Mouse (Mus musculus) embryonic facial prominence, embryonic 15.5 days (tissue): Measurements from ENCODE around the gene Lim2. TPM values are rescaled to one million over a fixed set of nuclear protein-coding genes. Genes with fewer than 3 reads are reported as not detected.

ENCODE experiments used
- ATAC-seq: fragments of 200-750 bp; cut with Nextera tagmentation; 2 replicates; pipeline ENCODE4 v1.8.0; 2017; ENCODE audit warnings: low read depth, moderate TSS enrichment; ENCODE audit not compliant: insufficient number of reproducible peaks, low FRiP score, low TSS enrichment
- H3K27ac ChIP-seq: fragments of 300-500 bp; sonication (generic); replicated peaks from 2 replicates; pipeline ENCODE4 v1.5.1; 2015; ENCODE audit warnings: mild to moderate bottlenecking, inconsistent platforms
- H3K27me3 ChIP-seq: fragments of 300-500 bp; sonication (generic); 2 replicates; pipeline ENCODE4 v1.6.1; 2015; ENCODE audit warnings: inconsistent platforms
- H3K36me3 ChIP-seq: fragments of 300-500 bp; sonication (generic); 2 replicates; pipeline ENCODE4 v1.6.1; 2015; ENCODE audit warnings: mild to moderate bottlenecking, inconsistent platforms
- H3K4me1 ChIP-seq: fragments of 300-500 bp; sonication (generic); 2 replicates; pipeline ENCODE4 v1.6.1; 2015; ENCODE audit warnings: inconsistent platforms
- H3K4me2 ChIP-seq: fragments of 300-500 bp; sonication (generic); replicated peaks from 2 replicates; pipeline ENCODE4 v1.6.1; 2015; ENCODE audit warnings: mild to moderate bottlenecking, inconsistent platforms
- H3K4me3 ChIP-seq: fragments of 300-500 bp; sonication (generic); replicated peaks from 2 replicates; pipeline ENCODE4 v1.5.1; 2015; ENCODE audit warnings: mild to moderate bottlenecking, inconsistent platforms
- H3K9ac ChIP-seq: fragments of 300-500 bp; sonication (generic); 2 replicates; pipeline ENCODE4 v1.6.1; 2015; ENCODE audit warnings: inconsistent platforms
- H3K9me3 ChIP-seq: fragments of 300-500 bp; sonication (generic); replicated peaks from 2 replicates; pipeline ENCODE4 v1.6.1; 2016; ENCODE audit warnings: inconsistent platforms
- WGBS: fragments of 180-500 bp; shearing (Covaris S2); methylation state at CpG from one replicate; pipeline ENCODE4 v1.1.7; 2015; 5-methylcytosine and 5-hydroxymethylcytosine counted together
- microRNA-seq: library from miRNA; unstranded; fragments of <30 nt; microRNA quantifications from one replicate; pipeline ENCODE4, GENCODE M21; 2016; ENCODE audit warnings: borderline number of aligned reads
- polyA plus RNA-seq: library from polyadenylated mRNA; unstranded; fragments of >200 nt; fragmentation: Nextera tagmentation; extraction: Ambion mirVana; gene quantifications from 2 replicates; pipeline ENCODE4 v1.2.1, GENCODE M21; 2015

The Lim2 gene
- polyA plus RNA-seq, 1 experiment from 2014 or later: not detected

- H3K27me3 ChIP-seq: 0 out of 2 replicates have a peak, but pooled peaks cover 9% of the 10 kb centered on the region
- ATAC-seq: peak; percentile 64
- under 1% methylated on average over 33 of the region's 33 CpGs for WGBS
These were observed 38.7 kb downstream of the Lim2 start for GRCm38 (mm10) chr7:43466099-43466694.

DNA sequence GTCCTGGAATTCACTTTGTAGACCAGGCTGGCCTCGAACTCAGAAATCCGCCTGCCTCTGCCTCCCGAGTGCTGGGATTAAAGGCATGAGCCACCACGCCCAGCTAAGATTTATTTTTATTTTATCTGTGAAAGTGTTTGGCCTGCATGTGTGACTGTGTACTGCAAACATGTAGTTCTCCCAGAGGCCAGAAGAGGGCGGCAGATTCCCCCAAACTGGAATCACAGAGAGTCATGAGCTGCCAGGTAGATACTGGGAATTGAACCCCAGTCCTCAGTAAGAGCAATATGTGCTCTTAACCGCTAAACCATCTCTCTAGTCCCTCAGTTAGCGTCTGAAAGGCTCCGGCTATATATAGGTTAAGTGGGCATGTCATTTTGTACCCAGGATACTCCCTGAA is 42.9 kb downstream of the Lim2 start:
- 42% methylated on average over 8 of the region's 8 CpGs for WGBS
- no peak overlapping the region for H3K27ac ChIP-seq
- peaks cover 1% of the 10 kb centered on the region; the same call in 1 of the 2 replicates for H3K27me3 ChIP-seq
- H3K9ac ChIP-seq: no peak overlapping the region
- H3K4me2 ChIP-seq: no peak overlapping the region
- H3K9me3 ChIP-seq: no peaks in the 10 kb centered on the region
- peaks cover 7% of the 10 kb centered on the region; the same call in 1 of the 2 replicates for H3K4me1 ChIP-seq
- no peaks in the 10 kb centered on the region for H3K36me3 ChIP-seq
- ATAC-seq: no peak
- no peak overlapping the region for H3K4me3 ChIP-seq

More at GRCm38 (mm10) chr7:43466099-43466694, 38.7 kb downstream of the Lim2 start:
- peaks cover 14% of the 10 kb centered on the region for H3K4me1 ChIP-seq
- H3K9ac ChIP-seq: peak overlapping the region; percentile 28
- H3K36me3 ChIP-seq: no peaks in the 10 kb centered on the region
- H3K4me2 ChIP-seq: peak overlapping the region; percentile 97
- H3K4me3 ChIP-seq: peak overlapping the region; percentile 54
- no peaks in the 10 kb centered on the region for H3K9me3 ChIP-seq
- peak overlapping the region; percentile 49; the same call in 1 of the 2 replicates for H3K27ac ChIP-seq

- WGBS: 17% methylated on average over 23 of the region's 23 CpGs
- Histone ChIP-seq H3K27ac (no peak overlapping the region), H3K4me1 (no peaks in the 10 kb centered on the region), H3K4me3 (no peak overlapping the region), H3K27me3 (peaks cover 29% of the 10 kb centered on the region), H3K36me3 (no peaks in the 10 kb centered on the region), H3K9me3 (no peaks in the 10 kb centered on the region), H3K9ac (no peak overlapping the region), H3K4me2 (no peak overlapping the region)
- no peak for ATAC-seq
These were observed 48.2 kb downstream of the Lim2 start for GRCm38 (mm10) chr7:43475706-43476105.

- WGBS: 15% methylated on average over 13 of the region's 13 CpGs
- Histone ChIP-seq H3K4me3 (no peak overlapping the region), H3K4me2 (no peak overlapping the region), H3K9ac (no peak overlapping the region), H3K27ac (no peak overlapping the region), H3K9me3 (no peaks in the 10 kb centered on the region), H3K4me1 (no peaks in the 10 kb centered on the region), H3K27me3 (peaks cover 29% of the 10 kb centered on the region), H3K36me3 (no peaks in the 10 kb centered on the region)
- ATAC-seq: no peak
These were observed 48.9 kb downstream of the Lim2 start for GRCm38 (mm10) chr7:43476376-43476775.

DNA sequence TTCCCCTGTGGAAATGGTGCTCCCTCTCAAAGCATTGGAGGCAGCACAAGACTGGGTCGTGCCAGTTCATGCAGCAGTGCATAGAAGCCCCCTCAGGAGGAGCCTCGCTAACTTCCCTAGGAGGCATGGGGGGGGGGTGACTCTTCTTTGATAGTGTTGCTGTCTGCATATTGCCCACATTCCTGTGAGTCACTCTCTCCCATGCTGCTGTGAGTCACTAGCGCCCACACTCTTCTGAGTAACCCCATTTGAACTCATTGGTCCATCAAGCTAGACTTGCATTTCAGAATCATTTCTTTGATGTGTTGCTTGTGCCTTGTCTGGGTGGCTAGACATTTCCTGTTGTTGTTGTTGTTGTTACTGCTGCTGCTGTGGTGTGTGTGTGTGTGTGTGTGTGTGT is 53.7 kb downstream of the Lim2 start:
- no peaks in the 10 kb centered on the region for H3K4me1 ChIP-seq
- no peaks in the 10 kb centered on the region for H3K36me3 ChIP-seq
- no peak overlapping the region for H3K9ac ChIP-seq
- no peak overlapping the region for H3K27ac ChIP-seq
- H3K9me3 ChIP-seq: no peaks in the 10 kb centered on the region
- H3K4me2 ChIP-seq: no peak overlapping the region
- H3K27me3 ChIP-seq: peaks cover 20% of the 10 kb centered on the region
- 58% methylated on average over 3 of the region's 3 CpGs for WGBS
- H3K4me3 ChIP-seq: no peak overlapping the region
- no peak for ATAC-seq

GRCm38 (mm10) chr7:43482090-43482716 is 54.7 kb downstream of the Lim2 start:
- Histone ChIP-seq H3K4me2 (no peak overlapping the region), H3K36me3 (no peaks in the 10 kb centered on the region), H3K27me3 (peaks cover 10% of the 10 kb centered on the region), H3K4me3 (no peak overlapping the region), H3K9me3 (no peaks in the 10 kb centered on the region), H3K4me1 (no peaks in the 10 kb centered on the region), H3K9ac (no peak overlapping the region), H3K27ac (no peak overlapping the region)
- ATAC-seq: peak; percentile 29; the same call in 1 of the 2 replicates
- WGBS: 56% methylated on average over 8 of the region's 8 CpGs

DNA sequence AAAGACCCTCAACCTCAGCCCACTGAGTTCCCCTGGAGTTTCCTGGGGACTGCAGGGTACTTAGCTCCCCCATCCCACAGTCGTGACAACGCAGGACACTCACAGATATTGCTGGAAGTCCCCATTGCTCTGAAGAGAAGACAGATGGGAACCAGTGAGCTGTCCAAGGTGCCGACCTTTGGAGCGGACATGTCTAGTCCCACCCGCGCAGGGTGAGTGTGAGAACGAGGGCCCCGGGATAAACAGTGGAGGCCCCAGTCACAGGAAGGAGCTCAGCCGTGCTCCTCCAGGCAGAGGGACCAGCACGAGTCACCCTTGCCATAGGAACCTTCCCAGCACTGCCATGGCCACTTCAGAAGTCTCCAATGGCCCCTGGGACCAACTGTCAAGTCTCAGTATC is 55.8 kb downstream of the Lim2 start:
- H3K9ac ChIP-seq: no peak overlapping the region
- no peak overlapping the region for H3K4me2 ChIP-seq
- 0 out of 2 replicates have a peak, but pooled peaks cover under 1% of the 10 kb centered on the region for H3K27me3 ChIP-seq
- no peak overlapping the region for H3K4me3 ChIP-seq
- H3K4me1 ChIP-seq: no peaks in the 10 kb centered on the region
- no peak for ATAC-seq
- WGBS: 6% methylated on average over 10 of the region's 10 CpGs
- H3K9me3 ChIP-seq: no peaks in the 10 kb centered on the region
- H3K36me3 ChIP-seq: no peaks in the 10 kb centered on the region
- H3K27ac ChIP-seq: no peak overlapping the region

Small RNA genes within 50 kb of the gene (microRNA-seq; reads per million reads assigned to microRNA genes)
- not detected for gene Mir7051

Other genes starting within 250 kb of the Lim2 start
- 12.5 and 13.0 TPM in 2 replicates for gene Zfp715, start 114.4 kb upstream of the Lim2 start, polyA plus RNA-seq
- 0.21 and 0.24 TPM in 2 replicates for gene Siglecf, start 76.3 kb upstream of the Lim2 start, polyA plus RNA-seq
- 0.04 and 0.71 TPM in 2 replicates for gene Siglecg, start 19.5 kb upstream of the Lim2 start, polyA plus RNA-seq
- 2.1 and 3.2 TPM in 2 replicates for gene Nkg7, start 9.4 kb downstream of the Lim2 start, polyA plus RNA-seq
- not detected in 2 replicates for gene Cldnd2, start 13.1 kb downstream of the Lim2 start, polyA plus RNA-seq
- 258 and 284 TPM in 2 replicates for gene Etfb, start 16.4 kb downstream of the Lim2 start, polyA plus RNA-seq
- 0.26 and 0.94 TPM in 2 replicates for gene Gm45233, start 16.5 kb downstream of the Lim2 start, polyA plus RNA-seq
- 13.6 and 15.3 TPM in 2 replicates for gene Vsig10l, start 35.5 kb downstream of the Lim2 start, polyA plus RNA-seq
- 1.1 and 1.5 TPM in 2 replicates for gene Iglon5, start 62.4 kb downstream of the Lim2 start, polyA plus RNA-seq
- not detected in 2 replicates for gene 4931406B18Rik, start 78.3 kb downstream of the Lim2 start, polyA plus RNA-seq
- 1.9 and 2.8 TPM in 2 replicates for gene Cd33, start 116.8 kb downstream of the Lim2 start, polyA plus RNA-seq
- gene Zfp658, start 134.6 kb downstream of the Lim2 start, polyA plus RNA-seq: 3.8 and 4.0 TPM in 2 replicates
- gene Zfp719, start 151.9 kb downstream of the Lim2 start, polyA plus RNA-seq: 13.6 and 13.7 TPM in 2 replicates
- 0.24 and 0.45 TPM in 2 replicates for gene Zfp819, start 179.5 kb downstream of the Lim2 start, polyA plus RNA-seq
- gene Ceacam18, start 207.0 kb downstream of the Lim2 start, polyA plus RNA-seq: not detected in 2 replicates
- gene Siglece, start 232.5 kb downstream of the Lim2 start, polyA plus RNA-seq: 1.0 and 1.7 TPM in 2 replicates
- gene Ctu1, start 244.3 kb downstream of the Lim2 start, polyA plus RNA-seq: 17.1 and 18.2 TPM in 2 replicates